Mouse (Mus musculus): ENCODE measurements around the gene Atxn2.

DNA sequence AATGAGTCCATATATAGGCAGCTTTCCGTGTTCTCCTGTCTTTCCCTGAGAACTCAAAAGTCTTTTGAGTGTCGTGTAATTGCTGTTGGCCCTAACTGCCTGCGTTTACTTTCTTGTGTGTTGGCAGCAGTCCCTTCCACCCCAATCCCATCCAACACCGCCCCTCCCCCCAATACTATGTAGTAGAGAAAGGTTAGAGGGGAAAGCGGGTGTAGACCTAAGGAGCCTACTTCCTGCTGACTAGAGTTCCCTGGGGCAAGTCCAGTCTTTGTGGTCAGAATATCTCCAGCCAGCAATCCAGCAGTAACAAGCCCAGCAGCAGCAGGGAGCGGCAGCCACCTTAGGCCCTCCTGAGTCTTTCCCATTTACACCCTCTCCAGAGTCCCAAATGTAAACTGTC, 42.7 kb upstream of the Atxn2 start:
- TF ChIP-seq POLR2A (IDR thresholded peaks at IDR 0.05; ENCODE audit: low read depth, low read length) (no peak), CTCF (conservative IDR thresholded peaks at IDR 0.05; ENCODE audit: insufficient read depth, insufficient read length, low read depth, low read length) (no peak)

Data from kidney, adult 2 months (tissue).